Mouse (Mus musculus): Measurements from ENCODE around the gene Crym. TPM values are rescaled to one million over a fixed set of nuclear protein-coding genes. Genes with fewer than 3 reads are reported as not detected.

Gene Crym
- polyA plus RNA-seq (2017; shearing (Covaris generic)): not detected

DNA sequence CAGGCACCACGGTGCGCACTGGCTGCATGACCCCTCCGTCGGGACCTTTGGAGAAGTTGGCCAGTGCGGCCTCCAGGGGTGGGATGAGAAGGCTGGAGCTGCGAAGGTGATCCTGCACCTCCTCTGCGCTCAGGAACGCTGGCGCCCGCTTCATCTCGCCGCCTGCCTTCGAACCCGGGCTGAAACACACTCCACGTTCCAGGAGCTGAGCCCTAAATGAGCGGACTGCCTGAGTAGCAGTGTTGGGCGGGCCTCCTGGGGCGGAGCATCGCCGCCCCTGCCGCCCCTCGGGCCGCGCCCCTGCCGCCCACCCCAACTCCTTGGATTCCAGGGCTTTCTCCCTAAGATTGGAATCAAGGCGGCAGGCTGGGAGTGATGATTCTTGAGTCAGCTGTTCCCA is at the start of gene Crym:
TSS of gene Crym (minus strand) at position 341 of the 400 bp plus-strand sequence.

DNA sequence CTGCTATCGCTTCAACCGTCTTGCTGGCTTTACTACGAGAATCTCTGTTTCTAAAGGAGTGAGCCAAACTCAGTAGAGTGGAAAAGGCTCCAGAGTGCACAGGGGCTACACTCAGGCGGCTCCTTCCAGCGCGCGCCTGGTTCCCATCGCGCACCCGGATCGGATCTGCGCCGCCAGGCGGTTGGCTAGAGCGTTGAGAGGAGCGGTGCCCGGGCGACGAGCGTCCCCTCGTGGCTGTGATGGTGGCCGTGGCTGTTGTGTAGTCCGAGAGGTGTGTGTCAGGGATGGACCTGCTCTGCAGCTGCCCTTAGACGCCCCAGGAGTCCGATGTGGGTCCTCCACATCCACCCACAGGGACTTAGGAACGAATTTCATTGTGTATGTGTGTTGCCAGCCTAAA is 1.9 kb upstream of the Crym start, which contains the start of gene Abca14:
TSS of gene Abca14 (plus strand) at position 173 of the 400 bp plus-strand sequence.

DNA sequence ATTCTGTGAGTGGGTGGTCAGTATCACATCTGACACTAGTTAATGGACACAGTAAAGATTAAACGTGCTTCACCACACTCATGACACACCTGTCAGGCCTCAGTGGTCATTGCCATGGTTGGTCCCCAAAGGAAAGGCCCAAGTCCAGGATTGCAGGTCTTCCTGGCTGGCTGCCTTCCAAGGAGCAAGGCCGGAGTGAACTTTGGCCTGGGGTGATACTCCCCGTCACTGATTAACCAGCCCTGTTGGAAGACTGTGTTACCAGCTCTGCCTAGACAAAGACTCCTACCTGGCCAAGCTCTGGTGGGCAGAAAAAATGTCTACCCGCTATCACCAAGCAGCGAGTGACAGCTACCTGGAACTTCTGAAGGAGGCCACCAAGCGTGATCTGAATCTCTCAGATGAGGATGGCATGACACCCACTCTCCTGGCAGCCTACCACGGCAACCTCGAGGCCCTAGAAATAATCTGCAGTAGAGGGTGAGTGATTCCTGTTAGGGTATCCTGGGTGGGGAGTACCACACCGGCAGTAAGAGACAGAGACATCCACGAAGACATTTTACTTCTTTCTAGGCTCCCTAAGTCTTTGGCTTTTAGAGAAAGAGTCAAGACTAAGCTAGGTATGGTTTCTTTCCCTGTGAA is 28.2 kb downstream of the Crym start, which contains the start of gene Anks4b:
TSS of gene Anks4b (plus strand) at position 256 of the 642 bp plus-strand sequence.

DNA sequence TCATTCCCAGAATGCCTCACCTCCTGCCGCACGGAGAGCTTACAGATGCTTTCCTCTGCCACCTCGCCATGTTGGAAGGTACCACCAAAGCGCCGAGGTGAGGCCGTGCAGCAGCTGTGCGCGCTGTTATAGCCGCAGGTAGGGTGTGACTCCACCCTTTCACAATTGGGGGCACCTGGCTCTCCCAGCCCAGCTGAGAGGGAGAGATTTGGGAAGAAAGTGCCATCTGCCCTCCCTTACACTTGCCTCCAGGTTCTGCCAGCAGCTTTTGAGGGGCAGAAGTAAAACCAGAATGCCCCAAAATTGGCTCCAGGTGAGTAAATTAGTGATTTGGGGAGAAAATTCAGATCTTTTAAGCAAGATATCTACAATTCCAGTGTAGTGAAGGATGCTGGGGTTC is 56.7 kb downstream of the Crym start, which contains the start of gene Zp2:
TSS of gene Zp2 (minus strand) at position 101 of the 400 bp plus-strand sequence.

Other genes with a start within 250 kb of the Crym start
- gene Dnah3, start 106.8 kb downstream of the Crym start, polyA plus RNA-seq (2017; shearing (Covaris generic)): not detected
- gene Tmem159, start 99.8 kb downstream of the Crym start, polyA plus RNA-seq (2017; shearing (Covaris generic)): 5.0 TPM
- not detected for gene Zp2, start 56.8 kb downstream of the Crym start, polyA plus RNA-seq (2017; shearing (Covaris generic))
- gene Anks4b, start 28.3 kb downstream of the Crym start, polyA plus RNA-seq (2017; shearing (Covaris generic)): not detected
- not detected for gene Abca14, start 1.9 kb upstream of the Crym start, polyA plus RNA-seq (2017; shearing (Covaris generic))
- gene Abca15, start 126.6 kb upstream of the Crym start, polyA plus RNA-seq (2017; shearing (Covaris generic)): not detected
- not detected for gene Abca16, start 207.5 kb upstream of the Crym start, polyA plus RNA-seq (2017; shearing (Covaris generic))